Mouse (Mus musculus) small intestine, adult 2 months (tissue): ENCODE results near the gene Serpina12.

Source experiments
- CTCF ChIP-seq: fragments of 200-500 bp; IDR thresholded peaks from 2 replicates; pipeline ENCODE4 v1.5.1; 2012; ENCODE audit warnings: low read depth, mild to moderate bottlenecking, control low read depth, inconsistent platforms, low read length, moderate library complexity, mixed read lengths; ENCODE audit not compliant: insufficient replicate concordance, insufficient read length; ENCODE audit errors: extremely low read depth
- POLR2A ChIP-seq: fragments of 200-500 bp; IDR thresholded peaks from 2 replicates; pipeline ENCODE4 v1.6.1; 2012; ENCODE audit warnings: low read depth, mild to moderate bottlenecking, control low read depth, inconsistent platforms, low read length, moderate library complexity

- TF ChIP-seq POLR2A (no peak), CTCF (no peak)
Measured at GRCm38 (mm10) chr12:104072286-104072685, 28.0 kb upstream of the Serpina12 start.
